Mouse (Mus musculus): Measurements from ENCODE around the gene Msantd3.

The Msantd3 gene

GRCm38 (mm10) chr4:48596111-48596510, 56.4 kb downstream of the Msantd3 start:
- no peak for DNase-seq (ENCODE audit: low read depth in 1 of 2, low spot score in 2 of 2)

GRCm38 (mm10) chr4:48605650-48606049, 65.9 kb downstream of the Msantd3 start:
- DNase-seq (ENCODE audit: low read depth in 1 of 2, low spot score in 2 of 2), result no peak

GRCm38 (mm10) chr4:48609485-48609884, 69.8 kb downstream of the Msantd3 start:
- DNase-seq (ENCODE audit: low read depth in 1 of 2, low spot score in 2 of 2), result no peak

GRCm38 (mm10) chr4:48610251-48610650, 70.5 kb downstream of the Msantd3 start:
- no peak for DNase-seq (ENCODE audit: low read depth in 1 of 2, low spot score in 2 of 2)
